Mouse (Mus musculus) forebrain, postnatal 0 days (tissue): ENCODE results near the gene Antxr1. TPM values are rescaled to one million over a fixed set of nuclear protein-coding genes. Genes with fewer than 3 reads are reported as not detected.

ENCODE experiments used
- ATAC-seq: fragments of 200-750 bp; cut with Nextera tagmentation; 2 replicates; pipeline ENCODE4 v1.8.0; 2017; ENCODE audit warnings: mild to moderate bottlenecking, moderate library complexity
- DNase-seq: peaks from one replicate; pipeline ENCODE4 v3.0.0-alpha.2; 2015
- H3K27ac ChIP-seq: fragments of 300-500 bp; sonication (generic); 2 replicates; pipeline ENCODE4 v1.5.1; 2014; ENCODE audit warnings: low read depth, mild to moderate bottlenecking, antibody characterized with exemption, low read length, moderate library complexity, mixed read lengths
- H3K27me3 ChIP-seq: fragments of 300-500 bp; sonication (generic); 2 replicates; pipeline ENCODE4 v1.6.1; 2014; ENCODE audit warnings: mild to moderate bottlenecking, low read length, mixed read lengths; ENCODE audit not compliant: insufficient read depth
- H3K36me3 ChIP-seq: fragments of 300-500 bp; sonication (generic); 2 replicates; pipeline ENCODE4 v1.6.1; 2014; ENCODE audit warnings: mild to moderate bottlenecking, moderate library complexity; ENCODE audit not compliant: insufficient read depth
- H3K4me1 ChIP-seq: fragments of 300-500 bp; sonication (generic); 2 replicates; pipeline ENCODE4 v1.6.1; 2014; ENCODE audit warnings: antibody characterized with exemption; ENCODE audit not compliant: insufficient read depth
- H3K4me2 ChIP-seq: fragments of 300-500 bp; sonication (generic); 2 replicates; pipeline ENCODE4 v1.6.1; 2014; ENCODE audit warnings: low read depth, mild to moderate bottlenecking, moderate library complexity
- H3K4me3 ChIP-seq: fragments of 300-500 bp; sonication (generic); 2 replicates; pipeline ENCODE4 v1.5.1; 2014; ENCODE audit warnings: low read depth, low read length, mixed read lengths
- H3K9ac ChIP-seq: fragments of 300-500 bp; sonication (generic); 2 replicates; pipeline ENCODE4 v1.6.1; 2014; ENCODE audit warnings: mild to moderate bottlenecking
- H3K9me3 ChIP-seq: fragments of 300-500 bp; sonication (generic); 2 replicates; pipeline ENCODE4 v1.6.1; 2016; ENCODE audit warnings: low read length
- CTCF ChIP-seq: sonication (generic); IDR thresholded peaks from 2 replicates; pipeline ENCODE4 v1.5.1; 2016; ENCODE audit warnings: antibody characterized with exemption, control low read depth, low read depth
- WGBS: fragments of 180-500 bp; shearing (Covaris S2); extraction: QIAGEN DNeasy Blood & Tissue Kit; methylation state at CpG from one replicate; pipeline ENCODE4 v1.1.7; 2014; 5-methylcytosine and 5-hydroxymethylcytosine counted together
- polyA plus RNA-seq: library from polyadenylated mRNA; unstranded; fragments of >200 nt; fragmentation: Nextera tagmentation; extraction: Ambion mirVana; gene quantifications from 2 replicates; pipeline ENCODE4 v1.2.1, GENCODE M21; 2015
- total RNA-seq: library from RNA; depleted of rRNA; stranded (reverse); fragments of >200 nt; gene quantifications from 2 replicates; pipeline ENCODE4 v1.2.3, GENCODE M21; 2014

Gene Antxr1
- total and polyA plus RNA-seq, 2 experiments from 2014 or later = 1.8 to 13.2 TPM

GRCm38 (mm10) chr6:87213262-87213661 lies 122.4 kb downstream of the Antxr1 start:
- H3K27me3 ChIP-seq = no peaks in the 10 kb centered on the region
- H3K27ac ChIP-seq = no peak overlapping the region
- TF ChIP-seq CTCF = no peak
- no peaks in the 10 kb centered on the region for H3K36me3 ChIP-seq
- no peak overlapping the region for H3K4me2 ChIP-seq
- ATAC-seq (no peak), DNase-seq (no peak)
- no peak overlapping the region for H3K9ac ChIP-seq
- H3K4me3 ChIP-seq = no peak overlapping the region
- 88% methylated on average over 7 of the region's 7 CpGs for WGBS
- H3K4me1 ChIP-seq = no peaks in the 10 kb centered on the region
- H3K9me3 ChIP-seq = no peaks in the 10 kb centered on the region

GRCm38 (mm10) chr6:87211551-87211950 lies 124.1 kb downstream of the Antxr1 start:
- no peak for ATAC-seq
- no peak overlapping the region for H3K4me2 ChIP-seq

GRCm38 (mm10) chr6:87207373-87207982 lies 128.1 kb downstream of the Antxr1 start:
- Histone ChIP-seq H3K27me3 (no peaks in the 10 kb centered on the region), H3K4me1 (no peaks in the 10 kb centered on the region), H3K27ac (no peak overlapping the region), H3K36me3 (no peaks in the 10 kb centered on the region), H3K9ac (no peak overlapping the region), H3K4me3 (no peak overlapping the region), H3K9me3 (no peaks in the 10 kb centered on the region), H3K4me2 (no peak overlapping the region)
- DNase-seq (no peak), ATAC-seq (no peak)
- WGBS = 72% methylated on average over 13 of the region's 13 CpGs
- TF ChIP-seq CTCF = no peak

More at GRCm38 (mm10) chr6:87211551-87211950, 124.1 kb downstream of the Antxr1 start:
- Histone ChIP-seq H3K4me3 (no peak overlapping the region), H3K27me3 (no peaks in the 10 kb centered on the region), H3K4me1 (no peaks in the 10 kb centered on the region), H3K36me3 (no peaks in the 10 kb centered on the region), H3K27ac (no peak overlapping the region), H3K9me3 (no peaks in the 10 kb centered on the region), H3K9ac (no peak overlapping the region)
- DNase-seq = no peak
- peak; percentile 21; the same call in 1 of the 2 replicates for TF ChIP-seq CTCF
- 86% methylated on average over 3 of the region's 3 CpGs for WGBS

- Histone ChIP-seq H3K27ac (no peak overlapping the region), H3K4me3 (no peak overlapping the region), H3K27me3 (no peaks in the 10 kb centered on the region), H3K9ac (no peak overlapping the region), H3K36me3 (no peaks in the 10 kb centered on the region), H3K4me2 (no peak overlapping the region), H3K9me3 (no peaks in the 10 kb centered on the region), H3K4me1 (no peaks in the 10 kb centered on the region)
- 57% methylated on average over 4 of the region's 4 CpGs for WGBS
- DNase-seq = no peak
- TF ChIP-seq CTCF = no peak
- ATAC-seq = no peak
Measured at GRCm38 (mm10) chr6:87206790-87207189, 128.8 kb downstream of the Antxr1 start.

GRCm38 (mm10) chr6:87203467-87203866 lies 132.2 kb downstream of the Antxr1 start:
- Histone ChIP-seq H3K9me3 (no peaks in the 10 kb centered on the region), H3K36me3 (no peaks in the 10 kb centered on the region), H3K9ac (no peak overlapping the region), H3K4me3 (no peak overlapping the region), H3K4me2 (no peak overlapping the region), H3K27me3 (no peaks in the 10 kb centered on the region), H3K27ac (no peak overlapping the region), H3K4me1 (no peaks in the 10 kb centered on the region)
- ATAC-seq (no peak), DNase-seq (no peak)
- 52% methylated on average over 4 of the region's 4 CpGs for WGBS
- no peak for TF ChIP-seq CTCF

- ATAC-seq = no peak
- H3K4me3 ChIP-seq = no peak overlapping the region
- no peak overlapping the region for H3K4me2 ChIP-seq
- H3K27me3 ChIP-seq = no peaks in the 10 kb centered on the region
- TF ChIP-seq CTCF = no peak
- no peak overlapping the region for H3K27ac ChIP-seq
- no peaks in the 10 kb centered on the region for H3K36me3 ChIP-seq
- H3K4me1 ChIP-seq = no peaks in the 10 kb centered on the region
- H3K9me3 ChIP-seq = no peaks in the 10 kb centered on the region
- no peak overlapping the region for H3K9ac ChIP-seq
- WGBS = 64% methylated on average over 2 of the region's 2 CpGs
- DNase-seq = no peak
Measured at GRCm38 (mm10) chr6:87203065-87203464, 132.6 kb downstream of the Antxr1 start.

- no peaks in the 10 kb centered on the region for H3K4me1 ChIP-seq
- no peak for TF ChIP-seq CTCF
- ATAC-seq (no peak), DNase-seq (no peak)
- no peak overlapping the region for H3K4me2 ChIP-seq
- H3K27ac ChIP-seq = no peak overlapping the region
- no peaks in the 10 kb centered on the region for H3K27me3 ChIP-seq
- H3K9ac ChIP-seq = no peak overlapping the region
- H3K4me3 ChIP-seq = no peak overlapping the region
- 89% methylated on average over 13 of the region's 13 CpGs for WGBS
- no peaks in the 10 kb centered on the region for H3K36me3 ChIP-seq
- no peaks in the 10 kb centered on the region for H3K9me3 ChIP-seq
Measured at GRCm38 (mm10) chr6:87202048-87202605, 133.5 kb downstream of the Antxr1 start.
